Mouse (Mus musculus): ENCODE results near the gene Mboat2. TPM values are rescaled to one million over a fixed set of nuclear protein-coding genes. Genes with fewer than 3 reads are reported as not detected.
A peak's percentile ranks its signal among the peaks of the same experiment; 100 is the strongest.

The Mboat2 gene
- 1.6 and 2.2 TPM in 2 replicates for total RNA-seq (2014; fragmentation: Nextera tagmentation)
- total RNA-seq (2017), result 0.76 and 0.98 TPM in 2 replicates
- polyA plus RNA-seq (2012), result 0.20 and 0.21 TPM in 2 replicates

- ATAC-seq (ENCODE audit: extremely low read depth, insufficient number of reproducible peaks, low FRiP score, poor library complexity, severe bottlenecking) (no peak), DNase-seq (ENCODE audit: low spot score) (no peak)
- Histone ChIP-seq H3K4me3 (ENCODE audit: low read depth, low read length) (peak within 1 kb of the TSS; percentile 85), H3K36me3 (replicated peaks) (no peaks in the 10 kb centered on the region), H3K9me3 (replicated peaks) (no peaks in the 10 kb centered on the region), H3K27me3 (ENCODE audit: insufficient read depth, low read length) (peaks cover 3% of the 10 kb centered on the region), H3K4me1 (ENCODE audit: insufficient read depth, low read depth, low read length) (peaks cover 31% of the 10 kb centered on the region)
- TF ChIP-seq GATA2 (IDR thresholded peaks at IDR 0.05; ENCODE audit: borderline replicate concordance, low read depth, low read length) (no peak), POLR2AphosphoS5 (IDR thresholded peaks at IDR 0.05; ENCODE audit: insufficient replicate concordance, low read depth, low read length) (no peak), TAL1 (conservative IDR thresholded peaks at IDR 0.05; ENCODE audit: low read depth, low read length) (no peak), GATA1 (IDR thresholded peaks at IDR 0.05; ENCODE audit: borderline replicate concordance, low read length) (no peak), CTCF (IDR thresholded peaks at IDR 0.05; ENCODE audit: low read depth, low read length) (no peak)
Observed at GRCm38 (mm10) chr12:24830766-24831152, at the start of gene Mboat2. Gene Mboat2 (plus strand): TSS chr12:24830879.

DNA sequence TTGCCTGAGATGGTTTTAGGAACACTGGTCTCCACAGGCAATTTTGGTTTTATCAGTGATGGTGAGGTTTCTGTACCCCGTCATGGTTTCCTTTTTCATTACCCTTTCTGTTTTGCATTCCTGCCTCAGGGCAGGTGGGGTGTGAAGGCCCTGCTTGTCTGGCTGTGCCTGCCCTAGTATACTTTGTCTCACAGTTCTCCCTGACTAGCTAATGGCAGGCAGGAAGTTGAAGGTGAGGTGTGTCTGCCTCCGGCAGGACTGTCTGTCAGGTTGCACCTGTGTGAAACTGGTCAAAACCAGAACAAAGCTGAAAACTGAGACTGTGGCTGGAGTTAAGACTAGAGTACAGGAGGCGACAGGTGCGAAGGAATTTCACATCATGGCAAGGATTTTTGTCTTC lies 46.9 kb upstream of the Mboat2 start:
- DNase-seq (ENCODE audit: low spot score) (no peak), ATAC-seq (ENCODE audit: extremely low read depth, insufficient number of reproducible peaks, low FRiP score, poor library complexity, severe bottlenecking) (no peak)
- Histone ChIP-seq H3K4me3 (ENCODE audit: low read depth, low read length) (no peak overlapping the region), H3K9me3 (replicated peaks) (no peaks in the 10 kb centered on the region), H3K27me3 (ENCODE audit: insufficient read depth, low read length) (peaks cover 23% of the 10 kb centered on the region), H3K36me3 (replicated peaks) (no peaks in the 10 kb centered on the region), H3K4me1 (ENCODE audit: insufficient read depth, low read depth, low read length) (no peaks in the 10 kb centered on the region)
- TF ChIP-seq TAL1 (conservative IDR thresholded peaks at IDR 0.05; ENCODE audit: low read depth, low read length), result no peak
- no peak for TF ChIP-seq POLR2AphosphoS5 (IDR thresholded peaks at IDR 0.05; ENCODE audit: insufficient replicate concordance, low read depth, low read length)
- TF ChIP-seq GATA2 (IDR thresholded peaks at IDR 0.05; ENCODE audit: borderline replicate concordance, low read depth, low read length), result no peak
- no peak for TF ChIP-seq GATA1 (IDR thresholded peaks at IDR 0.05; ENCODE audit: borderline replicate concordance, low read length)
- no peak for TF ChIP-seq CTCF (IDR thresholded peaks at IDR 0.05; ENCODE audit: low read depth, low read length)

DNA sequence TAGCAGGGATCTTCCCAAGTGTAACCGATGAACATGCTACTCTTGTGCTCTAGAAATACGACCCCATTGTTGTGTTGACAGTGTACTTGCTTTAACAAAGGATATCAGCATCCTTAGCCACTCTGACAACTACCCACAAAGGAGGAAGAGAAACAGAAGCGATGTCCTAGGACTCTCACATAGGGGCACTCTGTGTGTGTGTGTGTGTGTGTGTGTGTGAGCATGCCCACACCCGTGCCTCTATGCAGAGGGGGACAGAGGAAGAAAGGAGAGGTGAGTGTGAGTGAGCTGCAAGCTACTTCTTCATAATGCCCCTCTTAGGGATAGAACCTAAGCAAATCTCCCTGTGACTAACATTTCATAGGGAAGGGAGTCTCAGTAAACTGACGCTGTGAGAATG lies 44.8 kb upstream of the Mboat2 start:
- DNase-seq (ENCODE audit: low spot score) (no peak), ATAC-seq (ENCODE audit: extremely low read depth, insufficient number of reproducible peaks, low FRiP score, poor library complexity, severe bottlenecking) (no peak)
- H3K9me3 ChIP-seq (replicated peaks), result no peaks in the 10 kb centered on the region
- H3K36me3 ChIP-seq (replicated peaks), result no peaks in the 10 kb centered on the region
- H3K4me1 ChIP-seq (ENCODE audit: insufficient read depth, low read depth, low read length), result no peaks in the 10 kb centered on the region; the same call in 1 of the 2 replicates
- no peak overlapping the region for H3K4me3 ChIP-seq (ENCODE audit: low read depth, low read length)
- no peak for TF ChIP-seq TAL1 (conservative IDR thresholded peaks at IDR 0.05; ENCODE audit: low read depth, low read length)
- no peak for TF ChIP-seq CTCF (IDR thresholded peaks at IDR 0.05; ENCODE audit: low read depth, low read length)
- no peak for TF ChIP-seq GATA1 (IDR thresholded peaks at IDR 0.05; ENCODE audit: borderline replicate concordance, low read length)
- TF ChIP-seq GATA2 (IDR thresholded peaks at IDR 0.05; ENCODE audit: borderline replicate concordance, low read depth, low read length), result no peak
- no peak for TF ChIP-seq POLR2AphosphoS5 (IDR thresholded peaks at IDR 0.05; ENCODE audit: insufficient replicate concordance, low read depth, low read length)
- peaks cover 19% of the 10 kb centered on the region for H3K27me3 ChIP-seq (ENCODE audit: insufficient read depth, low read length)

- Histone ChIP-seq H3K4me1 (ENCODE audit: insufficient read depth, low read depth, low read length) (no peaks in the 10 kb centered on the region; the same call in 1 of the 2 replicates), H3K9me3 (replicated peaks) (no peaks in the 10 kb centered on the region), H3K36me3 (replicated peaks) (no peaks in the 10 kb centered on the region), H3K27me3 (ENCODE audit: insufficient read depth, low read length) (peaks cover 17% of the 10 kb centered on the region), H3K4me3 (ENCODE audit: low read depth, low read length) (no peak overlapping the region)
- DNase-seq (ENCODE audit: low spot score) (no peak), ATAC-seq (ENCODE audit: extremely low read depth, insufficient number of reproducible peaks, low FRiP score, poor library complexity, severe bottlenecking) (no peak)
- no peak for TF ChIP-seq GATA1 (IDR thresholded peaks at IDR 0.05; ENCODE audit: borderline replicate concordance, low read length)
- no peak for TF ChIP-seq POLR2AphosphoS5 (IDR thresholded peaks at IDR 0.05; ENCODE audit: insufficient replicate concordance, low read depth, low read length)
- TF ChIP-seq CTCF (IDR thresholded peaks at IDR 0.05; ENCODE audit: low read depth, low read length), result no peak
- no peak for TF ChIP-seq GATA2 (IDR thresholded peaks at IDR 0.05; ENCODE audit: borderline replicate concordance, low read depth, low read length)
- no peak for TF ChIP-seq TAL1 (conservative IDR thresholded peaks at IDR 0.05; ENCODE audit: low read depth, low read length)
Observed at GRCm38 (mm10) chr12:24786316-24786715, 44.4 kb upstream of the Mboat2 start.

DNA sequence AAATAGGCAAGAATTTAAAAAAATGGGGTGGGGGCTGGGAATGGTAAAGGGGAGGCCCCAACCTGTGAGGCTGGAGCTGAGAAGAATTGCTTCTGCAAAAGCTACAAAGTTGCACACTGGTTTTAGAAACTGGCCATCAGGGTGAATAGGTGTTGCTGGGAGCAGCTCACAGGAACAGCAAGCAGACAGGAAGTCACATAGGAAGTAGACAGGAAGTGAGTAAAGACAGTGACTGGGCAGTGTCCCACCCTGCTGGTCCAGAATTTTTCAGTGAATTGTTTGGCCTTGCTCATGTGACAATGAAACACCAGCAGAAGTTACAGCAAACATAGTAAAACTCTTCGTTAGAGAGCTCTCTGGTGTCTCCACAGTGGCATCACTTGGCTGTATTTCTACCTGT lies 41.0 kb upstream of the Mboat2 start:
- peaks cover 5% of the 10 kb centered on the region; the same call in 1 of the 2 replicates for H3K27me3 ChIP-seq (ENCODE audit: insufficient read depth, low read length)
- H3K9me3 ChIP-seq (replicated peaks), result no peaks in the 10 kb centered on the region
- TF ChIP-seq POLR2AphosphoS5 (IDR thresholded peaks at IDR 0.05; ENCODE audit: insufficient replicate concordance, low read depth, low read length) (no peak), GATA2 (IDR thresholded peaks at IDR 0.05; ENCODE audit: borderline replicate concordance, low read depth, low read length) (no peak), CTCF (IDR thresholded peaks at IDR 0.05; ENCODE audit: low read depth, low read length) (no peak), GATA1 (IDR thresholded peaks at IDR 0.05; ENCODE audit: borderline replicate concordance, low read length) (no peak), TAL1 (conservative IDR thresholded peaks at IDR 0.05; ENCODE audit: low read depth, low read length) (no peak)
- no peaks in the 10 kb centered on the region for H3K36me3 ChIP-seq (replicated peaks)
- no peak overlapping the region for H3K4me3 ChIP-seq (ENCODE audit: low read depth, low read length)
- DNase-seq (ENCODE audit: low spot score), result no peak
- no peak for ATAC-seq (ENCODE audit: extremely low read depth, insufficient number of reproducible peaks, low FRiP score, poor library complexity, severe bottlenecking)
- no peaks in the 10 kb centered on the region; the same call in 1 of the 2 replicates for H3K4me1 ChIP-seq (ENCODE audit: insufficient read depth, low read depth, low read length)

- Histone ChIP-seq H3K27me3 (ENCODE audit: insufficient read depth, low read length) (peaks cover 16% of the 10 kb centered on the region), H3K4me1 (ENCODE audit: insufficient read depth, low read depth, low read length) (0 out of 2 replicates have a peak, but pooled peaks cover 3% of the 10 kb centered on the region), H3K9me3 (replicated peaks) (no peaks in the 10 kb centered on the region), H3K4me3 (ENCODE audit: low read depth, low read length) (no peak overlapping the region), H3K36me3 (replicated peaks) (no peaks in the 10 kb centered on the region)
- no peak for DNase-seq (ENCODE audit: low spot score)
- no peak for ATAC-seq (ENCODE audit: extremely low read depth, insufficient number of reproducible peaks, low FRiP score, poor library complexity, severe bottlenecking)
- TF ChIP-seq CTCF (IDR thresholded peaks at IDR 0.05; ENCODE audit: low read depth, low read length) (no peak), GATA2 (IDR thresholded peaks at IDR 0.05; ENCODE audit: borderline replicate concordance, low read depth, low read length) (no peak), GATA1 (IDR thresholded peaks at IDR 0.05; ENCODE audit: borderline replicate concordance, low read length) (no peak), TAL1 (conservative IDR thresholded peaks at IDR 0.05; ENCODE audit: low read depth, low read length) (no peak), POLR2AphosphoS5 (IDR thresholded peaks at IDR 0.05; ENCODE audit: insufficient replicate concordance, low read depth, low read length) (no peak)
Observed at GRCm38 (mm10) chr12:24811230-24811629, 19.4 kb upstream of the Mboat2 start.
